Mouse (Mus musculus) thymus, postnatal 36 days (tissue): Measurements from ENCODE around the gene Rassf2.

Source experiments
- DNase-seq, 2 experiments: peaks; one replicate each; pipeline ENCODE4 v3.0.0; 2022; ENCODE audit warnings: mixed read lengths in 2 of 2

Gene Rassf2

DNA sequence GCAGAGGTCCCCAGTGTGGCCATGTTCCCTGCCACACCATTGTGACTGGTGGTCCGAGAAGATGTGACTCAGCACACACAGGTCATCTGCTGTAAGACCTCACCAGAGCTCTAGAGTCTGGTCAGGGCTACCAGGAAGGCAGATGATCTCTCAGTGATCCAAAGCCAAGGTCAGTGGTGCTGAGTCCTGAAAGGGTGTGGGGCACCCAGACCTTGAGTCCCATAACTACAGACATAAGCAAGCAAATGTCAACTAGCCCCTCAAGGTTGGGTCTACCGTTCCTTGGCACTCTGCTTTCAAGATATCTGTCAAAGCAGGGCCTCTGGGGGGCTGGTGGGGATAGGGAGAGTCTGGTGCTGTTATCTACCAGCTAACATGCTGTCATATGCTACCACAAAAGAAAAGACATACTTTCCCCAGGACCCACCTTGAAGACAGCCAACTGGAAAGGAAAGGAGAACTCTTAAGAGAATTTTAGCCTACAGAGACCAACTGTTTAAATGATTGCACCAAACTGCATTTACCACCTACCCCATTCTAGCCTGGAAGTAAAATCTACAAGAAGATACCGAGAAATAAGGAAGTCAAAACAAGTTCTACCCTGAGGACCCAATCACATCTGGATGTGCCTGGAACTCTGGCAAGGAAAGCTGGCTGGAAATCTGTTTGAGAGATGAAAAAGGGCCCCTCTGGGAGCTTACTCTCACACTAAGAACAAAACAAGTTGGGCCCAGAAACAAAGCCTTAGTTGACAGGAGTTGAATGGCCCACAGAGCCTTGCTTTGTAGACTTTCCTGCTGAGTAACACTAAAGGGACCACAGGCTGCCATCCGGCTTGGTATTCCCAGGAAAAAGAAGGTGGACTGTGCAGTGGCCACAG is 4.8 kb upstream of the Rassf2 start:
- DNase-seq: no peak

DNA sequence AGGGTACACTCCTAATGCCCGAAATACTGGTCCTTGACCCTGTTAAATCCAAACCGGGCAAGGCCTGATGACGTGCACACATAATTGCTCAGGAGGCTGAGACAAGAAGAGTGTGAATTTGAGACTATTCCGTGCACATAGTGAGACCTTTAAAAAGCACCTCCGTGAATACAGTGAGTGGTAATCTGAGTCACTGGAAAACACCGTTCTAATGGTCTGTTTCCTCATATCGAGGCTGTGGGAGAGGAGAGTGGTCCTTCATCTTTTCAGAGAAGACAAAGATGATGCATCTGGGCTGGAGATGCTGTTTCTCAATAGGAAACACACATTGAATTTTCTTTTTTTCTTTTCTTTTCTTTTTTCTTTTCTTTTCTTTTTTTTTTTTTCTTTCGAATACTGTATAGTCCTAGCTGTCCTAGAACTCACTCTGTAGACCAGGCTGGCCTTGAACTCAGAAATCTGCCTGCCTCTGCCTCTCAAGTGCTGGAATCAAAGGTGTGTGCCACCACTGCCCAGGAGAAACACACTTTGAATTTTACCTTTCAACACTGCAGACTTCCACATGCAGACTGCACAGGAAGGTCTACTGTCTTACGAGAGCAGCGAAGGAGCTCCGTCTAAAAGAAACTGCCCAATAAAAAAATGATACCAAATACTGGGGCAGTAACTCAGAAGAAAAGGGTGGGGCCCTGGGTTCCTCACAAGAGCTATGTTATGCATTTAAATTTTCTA is 1.5 kb upstream of the Rassf2 start:
- no peak for DNase-seq

DNA sequence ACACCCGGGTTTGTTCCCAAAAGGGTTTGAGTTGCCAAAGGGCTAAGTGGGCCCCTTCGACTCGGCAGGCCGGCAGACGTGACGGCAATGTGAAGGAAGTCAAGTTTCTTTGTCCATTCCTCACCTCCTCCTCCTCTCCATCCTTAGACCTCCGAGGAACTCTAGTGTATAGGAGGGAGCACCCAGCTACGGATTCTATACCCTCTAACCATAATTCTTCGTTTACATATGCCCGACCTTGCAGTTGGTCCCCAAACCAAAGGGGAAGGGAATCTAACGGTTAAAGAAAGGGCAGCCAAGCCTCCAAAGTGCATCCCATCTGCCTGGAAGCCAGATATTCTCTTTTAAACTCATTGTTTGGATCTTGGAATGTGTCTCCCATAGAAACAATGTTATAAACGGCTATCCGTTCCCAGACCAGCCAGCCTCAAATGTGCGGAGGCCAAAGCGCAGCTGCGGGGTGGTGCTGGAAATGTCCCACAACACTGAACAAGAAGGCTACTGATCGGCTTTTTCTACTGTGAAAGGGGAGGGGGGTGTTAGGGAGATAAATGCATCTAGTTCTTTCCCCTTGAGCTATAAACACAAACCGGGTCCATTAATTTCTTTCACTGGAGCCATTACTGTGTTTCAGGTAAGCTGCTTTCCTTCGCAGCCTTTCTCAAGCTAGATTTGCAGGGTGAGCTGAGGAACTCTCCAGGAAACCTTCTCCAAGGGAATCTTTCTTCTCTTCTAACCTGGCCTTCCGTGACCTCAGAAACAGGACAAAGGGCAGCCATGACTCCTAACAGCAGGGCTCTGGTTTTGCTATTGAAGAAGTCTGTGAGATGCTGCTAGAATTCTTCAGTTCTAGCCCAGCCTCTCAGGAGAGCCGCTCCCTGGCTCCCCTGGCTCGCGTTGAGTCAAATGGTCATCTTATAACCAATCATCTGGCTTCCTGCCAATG is 633 bp upstream of the Rassf2 start:
- no peak for DNase-seq

DNA sequence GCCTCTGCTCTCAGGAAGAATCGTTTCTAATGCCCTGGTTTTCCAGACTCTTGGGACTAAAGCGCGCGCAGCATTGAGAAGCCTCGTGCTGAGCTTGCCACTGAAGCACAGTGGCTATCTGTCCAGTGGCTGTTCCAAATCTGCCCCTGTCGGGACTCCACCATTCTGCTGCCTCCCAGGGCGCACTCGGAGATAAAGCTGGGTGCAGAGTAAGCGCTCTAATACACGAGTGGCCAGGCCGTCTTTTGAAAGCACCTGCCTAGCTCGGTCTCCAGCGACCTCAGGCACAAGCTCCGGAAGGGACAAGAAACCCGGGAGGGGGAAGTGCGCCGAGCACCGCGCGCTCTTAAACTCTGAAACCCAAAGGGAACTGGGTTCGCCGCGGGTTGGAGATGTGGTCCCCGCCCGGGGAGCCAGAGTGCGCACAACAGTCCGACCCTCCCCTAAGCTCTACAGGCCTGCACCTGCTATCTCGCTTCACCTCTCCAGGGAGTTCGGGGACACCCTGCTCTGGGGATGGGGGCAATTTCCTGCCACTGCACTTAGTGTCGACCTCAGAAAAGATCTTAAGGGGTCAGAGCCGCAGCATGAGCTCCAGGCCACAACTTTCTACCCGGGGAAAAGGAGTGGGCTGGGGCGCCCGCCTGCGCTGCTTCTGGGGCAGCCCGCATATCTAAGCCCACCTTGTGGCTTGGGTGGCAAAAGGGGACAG is 1.0 kb downstream of the Rassf2 start:
- peak; percentile 70 to 79 for DNase-seq

DNA sequence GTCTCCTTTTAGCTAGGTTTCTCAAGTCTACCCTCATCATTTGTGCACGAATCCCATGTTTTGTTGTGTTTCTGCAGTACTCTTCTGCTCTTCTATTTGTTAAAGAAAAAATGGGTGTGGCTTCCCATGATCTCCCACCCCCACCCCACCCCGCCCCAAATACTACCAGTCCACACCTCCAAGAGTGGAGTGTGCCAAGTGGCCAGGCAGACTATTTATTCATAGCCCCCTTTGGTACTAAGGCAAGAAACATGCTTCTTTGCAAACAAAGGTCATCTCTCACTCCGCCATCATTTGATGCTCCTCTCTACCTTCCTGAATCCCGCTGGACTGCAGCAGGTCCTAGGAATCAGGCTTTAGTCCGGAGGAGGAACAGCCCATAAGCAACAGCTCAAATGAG is 2.0 kb downstream of the Rassf2 start:
- DNase-seq: no peak

DNA sequence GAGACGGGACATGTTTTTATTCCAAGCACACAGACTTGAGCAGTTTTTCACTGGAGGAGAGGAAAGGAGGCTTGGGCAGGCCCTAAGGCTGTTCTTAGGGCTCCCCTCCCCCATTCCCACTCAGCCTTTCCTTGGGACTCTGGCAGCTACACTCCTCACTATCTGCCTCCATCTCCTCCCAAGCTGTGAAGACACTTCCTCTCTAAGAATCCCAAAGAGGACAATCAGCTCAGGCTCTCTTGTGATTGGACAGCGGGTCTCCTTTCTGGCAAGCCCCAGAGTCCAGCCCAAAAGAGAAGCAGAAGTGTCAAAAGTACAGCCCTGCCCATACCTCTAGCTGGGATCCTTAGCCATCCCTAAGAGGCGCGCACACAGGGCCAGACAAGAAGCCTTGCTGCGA is 2.7 kb downstream of the Rassf2 start:
- DNase-seq: no peak

DNA sequence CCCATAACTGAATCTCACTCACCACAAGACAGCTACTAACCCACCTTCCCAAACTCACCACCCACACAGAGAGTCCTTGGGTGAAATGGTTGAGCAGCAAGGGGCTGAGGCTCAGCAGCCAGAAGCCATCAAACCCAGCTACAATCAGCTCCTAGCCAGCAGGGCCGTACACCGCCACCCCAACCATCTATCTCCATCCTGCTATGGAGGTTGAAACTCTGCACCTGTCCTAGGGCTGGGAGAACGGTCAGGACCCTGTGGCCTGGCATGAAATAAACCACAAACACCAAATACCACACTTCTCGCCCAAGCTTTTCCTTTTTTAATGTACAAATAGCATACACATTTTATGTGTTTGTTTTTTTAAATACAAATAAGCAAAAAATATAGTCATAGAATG is 6.0 kb downstream of the Rassf2 start:
- no peak for DNase-seq

DNA sequence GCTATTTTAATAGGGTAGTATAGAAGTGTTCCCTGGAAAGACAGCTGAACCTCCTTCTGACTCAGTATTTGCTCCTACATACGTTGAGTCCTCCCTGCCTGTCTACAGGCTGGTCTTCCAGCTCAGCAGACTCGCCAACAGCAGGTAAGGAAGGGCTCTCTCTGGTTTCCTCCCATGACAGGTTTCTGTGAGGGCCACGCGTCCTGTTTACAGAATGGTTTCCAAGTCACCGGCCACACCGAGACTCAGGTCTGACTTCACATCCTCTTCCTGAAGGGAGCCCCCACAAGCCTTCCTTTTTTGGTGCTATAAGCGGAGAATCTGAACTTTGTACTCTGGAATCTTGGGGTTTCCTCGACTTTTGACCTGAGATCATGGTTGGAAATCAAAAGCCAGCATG is 7.4 kb downstream of the Rassf2 start:
- peak; percentile 52 to 69 for DNase-seq

DNA sequence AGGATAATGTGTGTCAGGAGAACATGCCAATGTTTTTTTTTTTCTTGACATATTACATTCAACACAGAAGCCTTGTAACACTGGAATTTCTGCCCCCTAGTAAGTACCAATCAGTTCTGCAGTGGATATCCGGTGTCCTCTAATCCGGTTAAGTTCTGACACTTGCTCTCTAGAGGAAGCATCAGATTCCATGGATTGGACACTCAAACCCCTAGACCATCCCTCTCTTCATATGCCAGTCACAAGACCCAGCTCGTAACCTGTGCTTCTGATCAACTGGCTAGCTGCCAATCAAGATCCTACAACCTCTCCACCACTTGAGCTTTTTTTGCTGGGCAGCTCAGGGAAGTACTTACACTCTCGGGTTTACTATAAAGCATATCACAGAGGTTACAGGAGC is 8.4 kb downstream of the Rassf2 start:
- DNase-seq: peak in 1 of 2 experiments; percentile 11

DNA sequence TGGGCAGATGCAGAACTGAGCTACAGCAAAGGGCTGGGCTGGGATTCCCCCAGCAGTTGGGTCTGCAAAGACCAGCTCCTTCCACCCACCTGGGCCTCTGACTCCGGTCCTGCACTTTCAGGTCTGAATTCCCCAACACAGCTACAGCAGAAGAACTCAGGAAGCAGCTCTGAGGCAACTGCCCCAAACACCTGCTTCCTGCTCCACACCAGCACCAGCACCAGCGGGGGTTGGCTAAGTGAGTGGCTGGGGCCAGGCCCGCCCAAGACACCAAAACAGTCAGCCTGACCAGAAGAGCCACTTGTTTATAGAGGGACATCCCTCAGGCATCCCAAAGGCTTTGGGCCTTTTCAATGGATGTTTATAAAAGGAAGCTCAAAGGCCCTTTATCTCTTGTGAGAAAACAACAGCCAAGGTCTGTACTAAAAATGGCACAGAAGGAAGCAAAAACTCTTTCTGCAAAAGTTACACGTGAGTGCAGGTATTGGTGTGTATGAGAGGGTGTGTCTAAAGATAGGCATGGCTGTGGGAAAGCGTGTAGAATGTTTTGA is 9.0 kb downstream of the Rassf2 start:
- DNase-seq: peak; percentile 81 to 85

DNA sequence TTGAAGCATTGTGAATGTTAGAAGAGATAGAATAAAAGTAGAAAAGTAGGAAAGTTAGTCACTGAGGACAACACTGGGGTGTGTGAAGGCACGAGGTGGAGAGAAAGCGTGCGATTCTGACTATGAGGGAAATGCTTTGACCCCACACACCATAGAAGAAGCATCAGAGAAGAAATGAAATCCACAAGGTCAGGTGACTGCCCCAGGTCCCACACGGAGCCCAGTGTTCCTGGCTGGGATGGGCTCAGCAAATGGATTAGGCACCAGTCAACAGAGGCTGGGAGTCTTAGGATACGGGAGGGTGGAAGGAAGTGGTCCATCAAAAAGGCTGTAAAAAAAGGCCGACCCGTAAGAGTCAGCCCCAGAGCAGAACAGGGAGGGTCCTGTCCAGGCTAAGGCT is 9.6 kb downstream of the Rassf2 start:
- DNase-seq: peak in 1 of 2 experiments; percentile 46

DNA sequence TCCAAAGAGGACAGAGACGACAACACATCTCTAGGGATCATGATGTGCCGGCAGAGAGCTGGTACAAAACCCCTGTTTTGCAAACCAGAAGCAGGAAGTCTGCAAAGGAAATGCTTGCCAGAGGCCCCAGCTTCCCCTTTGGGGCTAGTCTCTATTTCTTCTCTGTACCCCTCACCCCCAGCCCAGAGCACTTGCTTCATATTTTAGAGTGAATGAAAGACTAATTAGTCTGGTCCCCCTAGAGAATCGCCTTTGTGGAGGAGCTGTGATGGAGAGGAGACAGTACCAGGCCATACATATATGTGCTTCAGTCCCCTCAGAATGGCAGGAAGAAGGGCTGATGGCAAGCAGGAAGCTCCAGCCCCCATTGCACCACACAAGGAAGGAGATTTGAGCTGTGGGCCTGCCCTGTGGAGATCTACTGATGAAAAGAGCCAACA is 10.7 kb downstream of the Rassf2 start:
- DNase-seq: peak; percentile 71 to 72

DNA sequence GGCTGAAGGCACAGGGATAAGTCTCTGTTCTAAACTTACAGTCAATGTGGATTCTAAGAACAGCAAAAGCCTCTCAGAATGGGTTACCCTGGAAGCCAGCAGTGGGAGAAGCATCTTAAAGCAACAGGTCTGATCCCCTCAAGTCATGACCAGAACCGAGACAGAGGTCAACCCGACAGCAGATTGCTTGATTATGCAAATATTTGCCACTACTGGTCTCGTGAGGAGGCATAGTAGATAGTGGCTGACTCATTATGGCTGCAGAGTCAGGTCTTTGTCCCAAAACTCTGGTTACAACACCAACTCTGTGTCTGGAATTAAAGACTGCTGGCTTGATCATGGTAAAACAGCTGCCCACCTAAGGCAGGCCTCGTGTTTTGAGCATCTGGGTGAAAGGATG is 11.9 kb downstream of the Rassf2 start:
- no peak for DNase-seq

DNA sequence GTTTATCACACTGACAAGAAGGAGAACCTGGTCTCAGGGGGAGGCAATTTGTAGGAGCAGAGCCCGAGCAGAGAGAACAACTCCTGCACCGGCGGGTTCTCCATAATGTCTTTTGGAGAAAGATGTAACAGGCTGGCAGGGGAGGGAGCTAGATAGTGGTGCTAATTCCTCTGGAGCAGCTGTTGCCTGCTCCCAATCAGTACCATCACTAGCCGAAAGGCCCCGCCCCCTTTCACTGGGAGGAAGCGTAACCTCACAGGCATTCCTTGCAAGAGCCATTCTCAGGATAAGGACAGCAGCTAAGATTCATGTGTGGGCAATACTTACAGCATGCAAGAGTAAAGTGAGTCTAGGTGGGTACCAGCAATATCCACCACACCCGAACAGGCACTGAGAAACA is 12.4 kb downstream of the Rassf2 start:
- DNase-seq: peak; percentile 35 to 56

DNA sequence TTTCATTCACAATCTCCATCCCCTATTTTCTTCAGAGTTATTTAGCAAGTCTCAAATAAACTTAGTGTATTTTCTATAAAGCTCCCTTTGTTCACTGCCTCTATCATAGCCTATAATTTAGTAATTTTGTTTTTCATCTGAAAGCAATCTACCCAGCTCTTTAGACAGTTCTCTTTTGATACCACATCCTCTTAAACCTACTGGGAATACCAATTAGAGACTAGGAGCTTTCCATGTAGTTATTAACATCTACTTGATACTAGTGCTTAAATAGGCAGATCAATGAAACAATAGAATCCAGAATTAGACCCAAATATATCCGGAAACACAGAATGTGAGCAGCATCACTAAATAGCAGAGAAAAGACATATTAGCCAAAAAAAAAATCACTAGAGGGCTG is 14.0 kb downstream of the Rassf2 start:
- DNase-seq: no peak

DNA sequence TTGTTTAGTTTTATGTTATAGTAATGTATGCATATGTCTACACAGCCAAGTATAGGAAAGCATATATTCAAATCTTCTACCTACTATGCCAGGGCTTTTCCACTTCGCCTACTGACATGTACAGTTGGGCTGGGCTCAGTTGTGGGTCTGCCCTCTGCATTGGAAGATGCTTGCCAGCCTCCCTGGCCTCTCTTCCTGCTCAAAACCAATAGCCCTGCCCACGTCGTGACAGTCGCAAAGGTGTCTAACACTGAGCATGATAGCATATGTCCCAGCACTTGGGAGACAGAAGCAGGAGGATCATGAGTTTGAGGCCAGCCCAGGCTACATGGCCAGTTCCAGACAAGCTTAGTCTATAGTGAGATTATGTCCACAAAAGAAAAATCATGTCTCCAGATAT is 16.9 kb downstream of the Rassf2 start:
- DNase-seq: no peak

DNA sequence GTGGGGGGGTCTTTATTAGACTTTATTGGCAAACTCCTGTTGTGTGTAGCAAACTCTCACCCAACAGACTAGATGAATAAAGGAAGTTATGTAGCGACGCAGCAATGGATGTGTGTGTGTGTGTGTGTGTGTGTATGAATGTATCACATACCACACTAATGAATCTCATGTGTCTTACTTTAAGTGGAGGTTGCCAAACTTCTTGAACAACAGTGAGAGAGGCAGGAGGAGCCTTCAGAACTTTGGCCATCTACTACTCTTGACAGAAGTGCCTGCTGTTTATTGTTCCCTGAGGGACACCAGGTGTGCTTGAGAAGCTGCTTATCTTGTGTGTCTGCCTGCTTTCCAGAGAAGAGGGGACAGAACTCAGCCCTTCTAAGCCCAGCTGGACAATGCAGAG is 19.3 kb downstream of the Rassf2 start:
- DNase-seq: no peak

DNA sequence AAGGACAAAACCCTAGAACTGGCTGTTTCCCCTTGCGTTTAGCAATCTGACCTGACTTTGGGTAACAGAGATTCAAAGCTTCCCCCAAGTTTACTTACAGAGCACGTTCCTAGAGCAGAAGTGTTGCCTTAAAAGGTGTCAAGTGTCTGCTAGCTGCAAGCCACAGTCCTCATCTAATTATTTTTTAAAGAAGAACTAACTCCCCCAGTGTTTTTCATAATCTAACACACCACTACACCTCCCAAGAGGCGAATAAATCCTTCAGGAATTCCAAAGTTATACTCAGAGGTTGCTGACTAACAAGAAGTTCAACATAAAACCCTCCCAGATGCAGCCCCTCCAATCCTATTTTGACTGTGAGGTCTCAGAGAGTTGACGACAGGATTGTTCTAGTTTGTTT is 21.9 kb downstream of the Rassf2 start:
- no peak for DNase-seq

DNA sequence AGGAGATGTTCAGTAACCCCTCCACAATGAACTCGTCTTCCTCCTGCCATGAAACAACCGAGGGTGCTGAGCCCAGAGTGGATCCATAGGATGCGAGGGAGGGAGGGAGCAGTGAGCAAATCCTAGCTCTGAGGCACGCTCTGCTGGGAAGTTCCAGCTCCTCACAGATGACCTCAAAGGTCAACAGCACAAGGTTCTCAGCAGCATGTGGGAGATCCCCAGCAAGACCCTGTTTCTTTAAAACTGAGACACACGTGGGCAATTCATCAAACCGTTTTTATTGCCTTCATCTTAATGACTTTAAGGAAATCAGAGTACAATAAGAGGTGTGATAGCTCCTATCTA is 22.6 kb downstream of the Rassf2 start:
- no peak for DNase-seq

DNA sequence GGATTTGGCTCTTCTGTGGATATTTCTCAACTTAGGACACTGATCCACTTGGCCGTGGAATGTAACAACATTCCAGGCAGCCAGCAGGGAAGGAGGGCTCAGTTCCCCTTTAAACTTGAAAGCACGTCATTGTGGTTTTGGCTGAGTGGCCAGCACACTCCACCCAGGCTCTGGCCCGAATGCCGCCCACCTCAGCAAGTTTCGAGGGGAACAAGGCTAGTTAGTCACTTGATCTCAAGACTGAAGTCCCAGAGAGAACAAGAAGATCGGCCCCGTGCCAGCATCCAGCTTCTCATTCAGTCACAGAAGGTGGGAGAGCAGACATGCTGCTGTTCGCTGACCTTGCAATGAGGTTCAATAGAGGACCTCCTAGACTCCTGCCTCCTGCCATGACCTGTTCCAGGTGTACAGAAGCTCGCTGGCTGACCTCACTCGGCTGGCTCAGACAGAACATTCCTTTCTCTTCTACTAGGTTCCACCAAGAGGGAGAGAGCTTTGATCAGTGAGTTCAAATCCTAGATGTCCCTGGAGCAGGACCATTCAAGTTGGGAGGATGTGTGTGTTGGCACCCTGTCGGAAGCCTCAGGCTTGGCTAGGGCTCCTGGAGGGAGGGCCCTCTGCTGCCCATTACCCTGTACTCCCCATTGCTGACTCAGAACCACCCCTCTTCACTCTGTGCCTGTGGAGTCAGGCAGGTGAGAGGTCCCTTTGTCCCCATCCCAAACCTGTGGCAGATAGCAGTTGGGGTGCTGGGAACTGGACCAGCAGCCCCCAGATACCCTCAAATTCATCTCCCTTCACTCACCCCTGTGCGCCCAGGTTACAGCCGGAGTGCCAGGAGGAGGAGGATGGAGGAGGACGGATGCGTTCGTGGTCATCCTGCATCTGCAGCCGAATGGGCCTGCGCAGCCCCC is 23.2 kb downstream of the Rassf2 start:
- no peak for DNase-seq

DNA sequence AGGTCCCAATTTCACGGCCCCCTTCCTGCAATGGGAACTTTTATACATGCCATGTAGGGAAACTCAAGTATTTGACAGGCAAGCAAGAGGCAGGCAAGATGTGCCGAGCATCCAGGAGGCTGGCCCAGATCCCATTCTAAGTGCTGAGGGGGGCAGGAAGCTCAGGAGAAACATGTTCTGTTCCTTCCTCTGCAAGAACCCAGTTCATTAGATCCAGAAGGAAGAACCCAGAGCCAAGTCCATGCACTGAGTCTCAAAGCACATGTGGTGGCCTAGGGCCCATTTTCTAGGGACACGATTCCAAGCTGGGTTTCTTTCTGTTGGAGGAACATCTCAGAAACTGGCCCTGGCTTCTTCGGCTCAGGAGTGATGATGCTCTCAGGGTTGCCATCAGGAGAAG is 24.6 kb downstream of the Rassf2 start:
- DNase-seq: no peak
